In genomic region chr8:39313854-39314253, GRCm38 (mm10) we compare ENCODE assay signal across 16 mouse cellular contexts.
DNase-seq lines count a peak whose midpoint lies in the region; ATAC-seq and TF ChIP-seq lines count a peak whose summit lies in the region.
"Had no signal": no experiment of that assay in that cellular context is flagged by ENCODE, and none has a peak within 500 bp of the region (broad histone marks: within the 10 kb centered on the region; RNA-seq: fewer than 3 reads in every experiment).

No protein-coding gene starts in this region.

- H3K79me2 ChIP-seq in heart, adult 2 months (replicated peaks; ENCODE audit: control insufficient read depth, insufficient read depth, low read length), result no peaks in the 10 kb centered on the region

- intact Hi-C loops in heart, adult 2 months (cut with DNase I), result no loop called here

- H3K9me3 ChIP-seq in lung, embryonic 15.5 days, result no peaks in the 10 kb centered on the region
- no peaks in the 10 kb centered on the region for H3K9me3 ChIP-seq in kidney, embryonic 15.5 days (replicated peaks)
- H3K9me3 ChIP-seq: forebrain, embryonic 15.5 days; heart, embryonic 10.5 days; limb, embryonic 13.5 days; midbrain, embryonic 12.5 days had no signal

- H3K4me1 ChIP-seq in lung, embryonic 15.5 days, result no peaks in the 10 kb centered on the region
- H3K4me1 ChIP-seq in heart, adult 2 months (ENCODE audit: control insufficient read depth, insufficient read depth, low read length), result no peaks in the 10 kb centered on the region
- H3K4me1 ChIP-seq in kidney, embryonic 15.5 days, result no peaks in the 10 kb centered on the region
- H3K4me1 ChIP-seq: forebrain, embryonic 15.5 days; heart, embryonic 10.5 days; midbrain, embryonic 12.5 days had no signal

- H3K36me3 ChIP-seq in lung, embryonic 15.5 days, result no peaks in the 10 kb centered on the region
- no peaks in the 10 kb centered on the region for H3K36me3 ChIP-seq in heart, adult 2 months (ENCODE audit: control insufficient read depth, insufficient read depth, low read length)
- H3K36me3 ChIP-seq in kidney, embryonic 15.5 days, result no peaks in the 10 kb centered on the region
- H3K36me3 ChIP-seq: forebrain, embryonic 15.5 days; heart, embryonic 10.5 days; limb, embryonic 13.5 days; midbrain, embryonic 12.5 days had no signal

- H3K4me2 ChIP-seq in lung, embryonic 15.5 days, result no peak overlapping the region
- no peak overlapping the region for H3K4me2 ChIP-seq in kidney, embryonic 15.5 days
- H3K4me2 ChIP-seq: forebrain, embryonic 15.5 days; limb, embryonic 13.5 days; midbrain, embryonic 12.5 days had no signal

- 31% methylated on average over 3 of the region's 3 CpGs for WGBS in lung, embryonic 15.5 days
- WGBS in heart, adult 2 months, result 39% methylated on average over 3 of the region's 3 CpGs
- 62% methylated on average over 3 of the region's 3 CpGs for WGBS in kidney, embryonic 15.5 days

- no peak for TF ChIP-seq CTCF in heart, adult 2 months (IDR thresholded peaks at IDR 0.05)

- ATAC-seq in lung, embryonic 15.5 days (ENCODE audit: borderline replicate concordance, extremely low read depth, low FRiP score, low TSS enrichment), result peak; percentile 81
- no peak for ATAC-seq in kidney, embryonic 15.5 days (replicated peaks; ENCODE audit: low FRiP score)
- ATAC-seq: activated CD4-positive, CD25-positive, alpha-beta regulatory T cell, adult 4 months; forebrain, embryonic 15.5 days had no signal

- H3K4me3 ChIP-seq in lung, embryonic 15.5 days, result no peak overlapping the region
- H3K4me3 ChIP-seq in heart, adult 2 months, result no peak overlapping the region
- H3K4me3 ChIP-seq in kidney, embryonic 15.5 days (replicated peaks), result no peak overlapping the region
- H3K4me3 ChIP-seq: forebrain, embryonic 15.5 days; heart, embryonic 10.5 days; limb, embryonic 13.5 days; midbrain, embryonic 12.5 days had no signal

- H3K27me3 ChIP-seq in lung, embryonic 15.5 days, result no peaks in the 10 kb centered on the region
- H3K27me3 ChIP-seq in heart, adult 2 months (ENCODE audit: control insufficient read depth, insufficient read depth, low read length), result no peaks in the 10 kb centered on the region
- H3K27me3 ChIP-seq in kidney, embryonic 15.5 days, result no peaks in the 10 kb centered on the region
- H3K27me3 ChIP-seq: forebrain, embryonic 15.5 days; limb, embryonic 13.5 days; midbrain, embryonic 12.5 days had no signal

- TF ChIP-seq POLR2A in heart, adult 2 months (IDR thresholded peaks at IDR 0.05; ENCODE audit: insufficient read depth, low read depth, low read length), result no peak

- H3K27ac ChIP-seq in lung, embryonic 15.5 days, result peak overlapping the region; percentile 44; the same call in 1 of the 2 replicates
- H3K27ac ChIP-seq in heart, adult 2 months, result no peak overlapping the region
- no peak overlapping the region for H3K27ac ChIP-seq in kidney, embryonic 15.5 days
- H3K27ac ChIP-seq: forebrain, embryonic 15.5 days; heart, embryonic 10.5 days; limb, embryonic 13.5 days; midbrain, embryonic 12.5 days had no signal

- DNase-seq in right cerebral cortex, postnatal 36 days (ENCODE audit: low spot score in 2 of 2), result peak; percentile 5 to 47
- DNase-seq in right cerebral cortex, postnatal 14 days, result no peak
- DNase-seq in cerebellum, postnatal 10 days, result peak; percentile 4 to 24
- DNase-seq in telencephalon, adult 2 months (ENCODE audit: low read depth, low spot score), result peak; percentile 69
- DNase-seq in heart, adult 2 months, result no peak
- no peak for DNase-seq in ovary, postnatal 10 days (ENCODE audit: low spot score)
- DNase-seq: gastrocnemius, postnatal 10 days; heart, postnatal 4 days; thymus, adult 18-20 months had no signal

- no peak overlapping the region for H3K9ac ChIP-seq in lung, embryonic 15.5 days
- H3K9ac ChIP-seq in heart, adult 2 months (ENCODE audit: low read depth, low read length), result no peak overlapping the region
- H3K9ac ChIP-seq in kidney, embryonic 15.5 days, result no peak overlapping the region
- H3K9ac ChIP-seq: forebrain, embryonic 15.5 days; limb, embryonic 13.5 days; midbrain, embryonic 12.5 days had no signal

- TF ChIP-seq EP300 in heart, adult 2 months (IDR thresholded peaks at IDR 0.05; ENCODE audit: insufficient read depth, low read depth, low read length), result no peak

Comparison
In these comparisons a context has a peak if more than half of its experiments do, and no peak if none do; other contexts are left out.
1. DNase-seq: peak in right cerebral cortex, postnatal 36 days (2 of 2), cerebellum, postnatal 10 days (2 of 2) and telencephalon, adult 2 months (single experiment); none in right cerebral cortex, postnatal 14 days (single experiment), heart, adult 2 months (0 of 2) and ovary, postnatal 10 days (single experiment).